Mouse (Mus musculus) kidney, postnatal 14 days (tissue): ENCODE results near the gene Thbs4.

Experiments
- DNase-seq: peaks from one replicate; pipeline ENCODE4 v3.0.0; 2022; ENCODE audit warnings: mixed read lengths

The Thbs4 gene

GRCm38 (mm10) chr13:92759096-92759495 lies 35.5 kb downstream of the Thbs4 start:
- DNase-seq: no peak

GRCm38 (mm10) chr13:92757972-92758585 lies 36.5 kb downstream of the Thbs4 start:
- no peak for DNase-seq

- DNase-seq: no peak
Observed at GRCm38 (mm10) chr13:92755036-92755435, 39.6 kb downstream of the Thbs4 start.

GRCm38 (mm10) chr13:92753676-92754075 lies 40.9 kb downstream of the Thbs4 start:
- DNase-seq: no peak

- DNase-seq: peak; percentile 85
Observed at GRCm38 (mm10) chr13:92751726-92752565, 42.7 kb downstream of the Thbs4 start.

DNA sequence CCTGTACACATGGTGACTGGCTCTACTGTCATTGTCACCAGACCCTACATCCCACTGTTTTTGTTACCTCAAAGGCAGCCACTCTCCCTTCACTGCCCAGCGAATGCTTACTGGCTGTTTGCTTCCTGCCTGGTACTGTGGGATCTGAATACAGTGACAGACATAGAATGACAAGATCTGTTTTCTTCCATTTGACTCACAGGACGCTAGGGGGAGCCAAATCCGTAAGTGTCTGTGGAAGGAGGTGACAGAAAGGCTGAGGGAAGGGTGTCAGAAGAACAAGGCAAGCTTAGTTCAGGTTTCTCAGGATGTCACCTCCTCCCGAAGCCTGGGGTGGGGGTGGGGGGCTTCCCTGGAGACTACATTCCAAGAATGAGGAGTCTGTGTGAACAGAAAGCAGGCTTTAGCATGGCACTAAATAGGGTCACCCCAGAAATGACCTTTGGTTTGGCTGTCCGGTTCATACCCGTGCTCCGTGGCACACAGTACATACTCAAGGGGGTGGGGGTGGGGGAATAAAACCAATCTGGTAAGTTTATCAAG lies 43.6 kb downstream of the Thbs4 start:
- DNase-seq: peak; percentile 73

DNA sequence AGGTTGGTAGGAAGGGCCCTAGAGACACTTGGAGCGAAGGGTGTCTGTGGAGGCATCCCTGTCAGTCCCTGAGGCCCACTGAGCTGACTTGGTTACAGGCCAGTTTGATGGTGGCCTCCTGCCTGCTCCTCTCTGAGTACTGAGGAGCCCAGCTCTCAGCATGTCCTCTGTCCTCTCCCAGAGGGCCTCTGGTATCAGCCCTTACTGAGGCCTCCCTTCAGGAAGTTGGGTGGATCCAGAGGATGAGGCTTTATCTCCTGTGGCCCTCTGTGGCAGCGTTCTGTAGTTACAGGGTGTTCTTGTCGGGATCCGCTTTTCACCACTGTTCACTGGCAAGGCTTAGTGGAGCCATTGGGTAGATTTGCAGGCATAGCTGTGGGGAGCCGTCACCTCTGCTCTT lies 51.3 kb downstream of the Thbs4 start:
- DNase-seq: no peak

- DNase-seq: no peak
Observed at GRCm38 (mm10) chr13:92742886-92743285, 51.7 kb downstream of the Thbs4 start.

- DNase-seq: peak; percentile 44
Observed at GRCm38 (mm10) chr13:92740671-92741270, 53.8 kb downstream of the Thbs4 start.

DNA sequence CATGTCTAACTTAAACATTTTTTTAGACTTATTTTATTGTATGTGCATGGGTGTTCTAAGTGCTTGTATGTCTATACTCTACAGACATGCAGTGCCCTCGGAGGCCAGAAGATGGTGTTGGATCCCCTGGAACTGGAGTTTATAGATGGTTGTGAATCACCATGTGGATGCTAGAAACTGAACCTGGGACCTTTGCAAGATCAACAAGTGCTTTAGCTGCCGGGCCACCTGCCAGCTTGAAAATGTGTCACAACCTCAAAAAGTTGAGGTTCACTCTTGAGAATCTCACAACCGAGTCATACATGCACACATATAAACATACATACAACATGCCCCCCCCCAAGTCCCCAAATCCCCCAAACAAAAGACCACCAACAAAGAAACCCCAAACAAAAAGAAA lies 54.8 kb downstream of the Thbs4 start:
- no peak for DNase-seq

GRCm38 (mm10) chr13:92738821-92739220 lies 55.8 kb downstream of the Thbs4 start:
- DNase-seq: no peak

GRCm38 (mm10) chr13:92736516-92737300 lies 57.9 kb downstream of the Thbs4 start:
- DNase-seq: no peak

DNA sequence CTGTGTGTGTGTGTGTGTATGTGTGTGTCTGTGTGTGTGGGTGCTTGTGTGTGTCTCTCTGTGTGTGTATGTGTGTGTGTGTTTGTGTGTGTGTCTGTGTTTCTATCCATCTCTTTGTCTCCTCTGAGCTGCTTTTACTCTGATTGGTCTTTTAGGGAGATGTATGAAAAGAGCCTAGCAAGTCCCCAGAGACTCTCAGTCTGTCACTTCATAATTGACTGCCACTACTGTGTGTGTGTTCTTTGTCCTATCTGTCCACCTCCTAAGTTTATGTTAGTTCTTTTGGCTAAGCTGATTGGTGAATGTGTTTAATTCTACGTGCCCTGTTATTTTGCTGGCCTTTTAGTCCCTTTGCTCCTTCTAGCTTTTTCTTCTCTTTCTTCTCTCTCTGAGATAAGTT lies 58.9 kb downstream of the Thbs4 start:
- DNase-seq: no peak

- no peak for DNase-seq
Observed at GRCm38 (mm10) chr13:92733741-92734140, 60.9 kb downstream of the Thbs4 start.

DNA sequence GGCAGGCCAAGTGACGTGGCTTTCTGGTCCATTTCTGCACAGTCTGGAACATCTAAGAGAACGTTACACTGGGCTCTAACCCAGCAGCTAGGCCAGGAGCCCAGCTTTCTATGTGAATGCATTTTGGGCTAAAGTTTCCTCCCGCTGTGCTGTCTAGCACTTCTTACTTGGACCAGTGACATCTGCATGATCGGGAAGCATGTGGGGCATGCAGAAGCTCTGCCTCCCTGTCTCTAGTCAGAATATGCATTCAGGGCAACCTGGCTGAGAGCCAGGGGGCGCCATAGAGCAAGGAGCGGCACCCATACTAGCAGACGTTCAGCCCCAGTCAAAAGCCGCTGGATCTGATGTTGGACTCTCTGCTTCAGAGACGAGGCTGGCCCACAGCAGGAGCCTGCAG lies 61.4 kb downstream of the Thbs4 start:
- peak; percentile 63 for DNase-seq

DNA sequence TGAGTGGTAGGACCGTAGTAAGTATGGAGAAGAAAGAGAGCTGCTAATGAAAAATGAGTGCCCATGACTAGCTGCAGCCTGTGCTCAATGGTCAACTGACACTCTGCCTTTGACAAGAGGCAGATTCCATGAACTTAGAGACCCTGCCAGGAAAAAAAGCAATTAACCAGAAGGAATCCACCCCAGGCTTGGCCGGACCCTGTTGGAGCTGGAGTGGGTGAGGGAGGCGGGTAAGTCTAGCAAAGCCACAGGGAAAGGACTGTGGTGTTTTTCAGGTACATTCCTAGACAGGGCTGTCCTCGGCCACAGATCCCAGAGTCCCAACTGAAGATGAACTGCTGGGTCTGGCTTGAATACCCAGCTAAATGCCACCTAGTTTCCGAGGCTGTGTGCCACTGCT lies 61.8 kb downstream of the Thbs4 start:
- DNase-seq: no peak

- no peak for DNase-seq
Observed at GRCm38 (mm10) chr13:92731811-92732210, 62.8 kb downstream of the Thbs4 start.

DNA sequence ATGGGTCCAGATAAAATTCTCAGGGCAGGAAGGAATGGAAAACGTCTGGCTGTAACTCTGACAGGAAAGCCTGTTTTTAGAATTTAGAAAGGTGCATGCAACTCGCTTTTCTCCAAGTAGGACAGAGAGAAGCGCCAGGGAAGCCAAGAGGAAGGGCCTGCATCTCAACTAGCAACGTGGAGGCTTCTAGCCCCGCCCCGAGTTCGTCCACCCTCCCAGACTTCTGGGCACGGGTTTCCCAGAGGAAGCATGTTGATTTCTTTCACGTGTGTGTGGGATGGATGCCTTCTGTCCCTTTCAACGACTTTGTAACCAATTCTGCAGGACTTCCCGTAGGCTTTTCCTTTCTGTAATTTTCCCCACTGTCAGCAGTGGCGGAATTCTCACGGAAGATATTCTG lies 64.8 kb downstream of the Thbs4 start:
- DNase-seq: peak; percentile 18

GRCm38 (mm10) chr13:92722389-92722788 lies 72.2 kb downstream of the Thbs4 start:
- DNase-seq: no peak

GRCm38 (mm10) chr13:92721006-92721405 lies 73.6 kb downstream of the Thbs4 start:
- DNase-seq: no peak

DNA sequence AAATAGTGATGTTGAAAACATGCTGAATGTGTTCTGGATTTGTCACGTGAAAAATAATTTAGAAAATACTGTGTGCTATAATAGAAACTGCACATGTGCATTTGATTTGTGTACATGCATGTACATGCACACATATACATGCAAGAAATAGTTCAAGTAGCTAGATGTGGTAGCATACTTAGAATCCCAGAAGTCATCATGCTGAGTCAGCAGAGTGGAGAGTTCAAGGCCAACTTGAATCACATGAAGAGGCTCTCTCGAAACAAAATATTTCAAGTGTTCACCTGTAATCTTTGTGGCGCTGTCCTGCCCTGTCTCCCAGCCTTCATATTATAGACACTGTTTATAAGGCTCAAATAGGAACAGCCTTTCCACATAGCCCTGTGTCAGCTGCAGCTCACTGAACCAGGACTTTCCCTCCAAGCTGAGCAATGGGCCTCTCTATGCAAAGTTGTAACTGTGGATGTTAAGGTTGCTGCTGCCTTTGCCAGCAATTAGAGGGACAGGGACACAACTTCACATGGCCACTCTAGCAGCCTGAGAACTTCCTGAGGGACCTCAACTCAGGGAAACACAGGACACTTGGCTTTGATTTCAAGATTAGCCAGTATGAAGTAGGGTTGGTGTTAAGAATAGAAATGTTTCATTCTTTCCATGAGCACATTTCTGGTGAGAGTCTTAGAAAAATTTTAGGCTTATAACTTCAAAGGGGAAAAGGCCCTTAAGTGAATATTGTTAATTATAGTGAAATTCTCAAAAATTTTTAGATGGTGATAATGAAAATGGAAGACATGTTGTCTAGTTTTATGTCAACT lies 76.6 kb downstream of the Thbs4 start:
- DNase-seq: no peak

- DNase-seq: no peak
Observed at GRCm38 (mm10) chr13:92712619-92713018, 82.0 kb downstream of the Thbs4 start.
